Mouse (Mus musculus) midbrain, embryonic 14.5 days (tissue): ENCODE measurements around the gene Vstm2a. TPM values are rescaled to one million over a fixed set of nuclear protein-coding genes. Genes with fewer than 3 reads are reported as not detected.

ENCODE experiments used
- ATAC-seq: fragments of 200-750 bp; cut with Nextera tagmentation; 2 replicates; pipeline ENCODE4 v1.8.0; 2017; ENCODE audit warnings: moderate number of reproducible peaks, moderate library complexity; ENCODE audit not compliant: low FRiP score, low TSS enrichment
- DNase-seq: peaks from one replicate; pipeline ENCODE4 v3.0.0-alpha.2; 2015
- H3K27ac ChIP-seq: fragments of 300-500 bp; sonication (generic); replicated peaks from 2 replicates; pipeline ENCODE4 v1.5.1; 2014; ENCODE audit warnings: mild to moderate bottlenecking, low read depth, low read length, moderate library complexity
- H3K27me3 ChIP-seq: fragments of 300-500 bp; sonication (generic); 2 replicates; pipeline ENCODE4 v1.6.1; 2014; ENCODE audit warnings: low read length, control low read depth, mixed read lengths; ENCODE audit not compliant: control insufficient read depth, insufficient read depth
- H3K36me3 ChIP-seq: fragments of 300-500 bp; sonication (generic); 2 replicates; pipeline ENCODE4 v1.6.1; 2014; ENCODE audit warnings: low read length, control low read depth; ENCODE audit not compliant: control insufficient read depth, insufficient read depth
- H3K4me1 ChIP-seq: fragments of 300-500 bp; sonication (generic); 2 replicates; pipeline ENCODE4 v1.6.1; 2014; ENCODE audit warnings: mild to moderate bottlenecking, antibody characterized with exemption, low read length, control low read depth; ENCODE audit not compliant: control insufficient read depth, insufficient read depth
- H3K4me2 ChIP-seq: fragments of 300-500 bp; sonication (generic); 2 replicates; pipeline ENCODE4 v1.6.1; 2014; ENCODE audit warnings: mild to moderate bottlenecking, low read length, moderate library complexity
- H3K4me3 ChIP-seq: fragments of 300-500 bp; sonication (generic); replicated peaks from 2 replicates; pipeline ENCODE4 v1.5.1; 2014; ENCODE audit warnings: low read depth, low read length
- H3K9ac ChIP-seq: fragments of 300-500 bp; sonication (generic); replicated peaks from 2 replicates; pipeline ENCODE4 v1.6.1; 2014; ENCODE audit warnings: mild to moderate bottlenecking, low read length, moderate library complexity
- H3K9me3 ChIP-seq: fragments of 300-500 bp; sonication (generic); 2 replicates; pipeline ENCODE4 v1.6.1; 2016; ENCODE audit warnings: low read length, control low read depth, mixed read lengths; ENCODE audit not compliant: control insufficient read depth
- WGBS: fragments of 180-500 bp; shearing (Covaris S2); extraction: QIAGEN DNeasy Blood & Tissue Kit; methylation state at CpG from one replicate; pipeline ENCODE4 v1.1.7; 2014; 5-methylcytosine and 5-hydroxymethylcytosine counted together
- polyA plus RNA-seq: library from polyadenylated mRNA; unstranded; fragments of >200 nt; fragmentation: Nextera tagmentation; extraction: Ambion mirVana; gene quantifications from 2 replicates; pipeline ENCODE4 v1.2.1, GENCODE M21; 2014

Vstm2a gene
- polyA plus RNA-seq, 1 experiment from 2014 or later, result 64.2 TPM

GRCm38 (mm10) chr11:16366852-16367587, 109.5 kb downstream of the Vstm2a start:
- peak; percentile 18 for DNase-seq

GRCm38 (mm10) chr11:16403627-16404026, 146.1 kb downstream of the Vstm2a start:
- 44% methylated on average over 2 of the region's 2 CpGs for WGBS

More at GRCm38 (mm10) chr11:16366852-16367587, 109.5 kb downstream of the Vstm2a start:
- no peak for ATAC-seq
- H3K27ac ChIP-seq, result no peak overlapping the region
- H3K9ac ChIP-seq, result no peak overlapping the region
- H3K36me3 ChIP-seq, result no peaks in the 10 kb centered on the region
- no peak overlapping the region for H3K4me2 ChIP-seq
- no peak overlapping the region for H3K4me3 ChIP-seq
- no peaks in the 10 kb centered on the region for H3K27me3 ChIP-seq
- H3K9me3 ChIP-seq, result no peaks in the 10 kb centered on the region
- H3K4me1 ChIP-seq, result no peaks in the 10 kb centered on the region
- WGBS, result 59% methylated on average over 8 of the region's 8 CpGs

GRCm38 (mm10) chr11:16411736-16412135, 154.2 kb downstream of the Vstm2a start:
- WGBS, result 80% methylated on average over 1 of the region's 1 CpGs
- Histone ChIP-seq H3K4me2 (no peak overlapping the region), H3K9ac (no peak overlapping the region), H3K36me3 (no peaks in the 10 kb centered on the region), H3K4me3 (no peak overlapping the region), H3K27ac (no peak overlapping the region), H3K4me1 (no peaks in the 10 kb centered on the region), H3K9me3 (no peaks in the 10 kb centered on the region), H3K27me3 (no peaks in the 10 kb centered on the region)
- ATAC-seq (no peak), DNase-seq (no peak)

More at GRCm38 (mm10) chr11:16403627-16404026, 146.1 kb downstream of the Vstm2a start:
- Histone ChIP-seq H3K27ac (no peak overlapping the region), H3K9me3 (no peaks in the 10 kb centered on the region), H3K4me1 (no peaks in the 10 kb centered on the region), H3K9ac (no peak overlapping the region), H3K4me2 (no peak overlapping the region), H3K27me3 (no peaks in the 10 kb centered on the region), H3K36me3 (no peaks in the 10 kb centered on the region), H3K4me3 (no peak overlapping the region)
- no peak for DNase-seq
- ATAC-seq, result no peak

- ATAC-seq, result peak; percentile 79; the same call in 1 of the 2 replicates
- Histone ChIP-seq H3K9me3 (no peaks in the 10 kb centered on the region), H3K4me2 (no peak overlapping the region), H3K27ac (no peak overlapping the region), H3K9ac (no peak overlapping the region), H3K4me3 (no peak overlapping the region), H3K27me3 (no peaks in the 10 kb centered on the region), H3K4me1 (no peaks in the 10 kb centered on the region), H3K36me3 (no peaks in the 10 kb centered on the region)
- peak; percentile 92 for DNase-seq
- WGBS, result 22% methylated on average over 4 of the region's 4 CpGs
Measured at GRCm38 (mm10) chr11:16412609-16413008, 155.1 kb downstream of the Vstm2a start.

GRCm38 (mm10) chr11:16413077-16413644, 155.6 kb downstream of the Vstm2a start:
- no peak overlapping the region for H3K4me3 ChIP-seq
- H3K4me1 ChIP-seq, result no peaks in the 10 kb centered on the region
- DNase-seq, result peak; percentile 19
- ATAC-seq, result peak; percentile 41; the same call in 1 of the 2 replicates
- H3K9me3 ChIP-seq, result no peaks in the 10 kb centered on the region
- no peaks in the 10 kb centered on the region for H3K36me3 ChIP-seq
- no peak overlapping the region for H3K9ac ChIP-seq
- no peak overlapping the region for H3K4me2 ChIP-seq
- WGBS, result 55% methylated on average over 1 of the region's 1 CpGs
- H3K27me3 ChIP-seq, result no peaks in the 10 kb centered on the region
- H3K27ac ChIP-seq, result no peak overlapping the region

DNA sequence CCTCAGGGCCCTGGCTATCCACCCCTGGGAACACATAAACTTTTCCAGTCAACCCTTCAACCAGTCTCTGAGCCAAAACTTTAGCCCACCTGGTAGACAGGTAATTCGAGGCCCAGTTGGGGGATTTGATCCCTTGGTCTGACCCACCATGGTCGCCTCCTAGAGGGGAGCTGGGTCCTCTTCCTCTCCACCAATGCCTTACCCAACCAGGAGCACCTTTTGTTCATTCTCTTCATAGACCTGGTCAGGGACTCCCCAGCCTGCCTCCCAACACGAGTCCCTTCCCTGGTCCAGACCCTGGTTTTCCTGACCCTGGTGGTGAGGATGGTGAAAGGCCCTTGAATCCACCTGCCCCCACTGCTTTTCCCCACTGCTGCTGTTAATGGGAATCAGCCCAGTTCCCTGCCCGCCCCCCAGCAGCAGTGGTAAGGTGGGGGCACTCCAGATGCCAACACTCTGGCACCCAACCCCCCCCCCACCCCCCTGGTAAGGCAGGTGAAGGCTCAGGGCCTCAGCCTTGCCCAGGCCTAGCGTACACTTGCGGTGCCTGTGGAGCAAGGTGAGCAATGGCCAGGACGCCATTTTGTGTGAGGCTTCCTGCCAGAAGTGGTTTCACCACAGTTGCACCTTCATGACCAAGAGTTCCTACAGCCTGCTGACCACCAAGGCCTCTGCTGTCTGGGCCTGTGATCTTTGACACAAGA, 182.2 kb downstream of the Vstm2a start:
- no peak overlapping the region for H3K9ac ChIP-seq
- 87% methylated on average over 7 of the region's 7 CpGs for WGBS
- H3K27ac ChIP-seq, result no peak overlapping the region
- H3K4me3 ChIP-seq, result no peak overlapping the region
- no peaks in the 10 kb centered on the region for H3K9me3 ChIP-seq
- ATAC-seq (peak; percentile 57; the same call in 1 of the 2 replicates), DNase-seq (no peak)
- H3K4me1 ChIP-seq, result no peaks in the 10 kb centered on the region
- H3K4me2 ChIP-seq, result no peak overlapping the region
- no peaks in the 10 kb centered on the region for H3K36me3 ChIP-seq
- H3K27me3 ChIP-seq, result no peaks in the 10 kb centered on the region
